Mouse (Mus musculus): ENCODE data around the gene Ngrn. TPM values are rescaled to one million over a fixed set of nuclear protein-coding genes. Genes with fewer than 3 reads are reported as not detected.

Gene Ngrn
- polyA plus RNA-seq, 1 experiment from 2014 or later: 40.8 TPM

GRCm38 (mm10) chr7:80280998-80281397 is 20.0 kb downstream of the Ngrn start:
- H3K9ac ChIP-seq (replicated peaks; ENCODE audit: low read depth): no peak overlapping the region
- 92% methylated on average over 2 of the region's 2 CpGs for WGBS
- no peaks in the 10 kb centered on the region for H3K4me1 ChIP-seq (ENCODE audit: insufficient read depth, low read depth, low read length)
- no peak overlapping the region for H3K4me3 ChIP-seq (ENCODE audit: low read depth, low read length)
- no peak overlapping the region for H3K27ac ChIP-seq (ENCODE audit: low read length)
- no peaks in the 10 kb centered on the region for H3K27me3 ChIP-seq (replicated peaks; ENCODE audit: insufficient read depth, low read length)
- no peak for DNase-seq (ENCODE audit: low spot score)
- H3K4me2 ChIP-seq (replicated peaks; ENCODE audit: low read depth, low read length): no peak overlapping the region
- no peaks in the 10 kb centered on the region for H3K9me3 ChIP-seq (ENCODE audit: low read length)
- TF ChIP-seq CTCF (IDR thresholded peaks at IDR 0.05): peak; percentile 37
- no peak for TF ChIP-seq EP300 (IDR thresholded peaks at IDR 0.05)
- peaks cover 18% of the 10 kb centered on the region; the same call in 1 of the 2 replicates for H3K36me3 ChIP-seq (ENCODE audit: insufficient read depth, low read length)
- ATAC-seq: no peak

GRCm38 (mm10) chr7:80281646-80282045 is 20.6 kb downstream of the Ngrn start:
- H3K4me1 ChIP-seq (ENCODE audit: insufficient read depth, low read depth, low read length): no peaks in the 10 kb centered on the region
- H3K4me3 ChIP-seq (ENCODE audit: low read depth, low read length): no peak overlapping the region
- no peak overlapping the region for H3K4me2 ChIP-seq (replicated peaks; ENCODE audit: low read depth, low read length)
- H3K27ac ChIP-seq (ENCODE audit: low read length): no peak overlapping the region
- DNase-seq (ENCODE audit: low spot score) (no peak), ATAC-seq (no peak)
- H3K36me3 ChIP-seq (ENCODE audit: insufficient read depth, low read length): peaks cover 12% of the 10 kb centered on the region; the same call in 1 of the 2 replicates
- no peaks in the 10 kb centered on the region for H3K9me3 ChIP-seq (ENCODE audit: low read length)
- WGBS: 83% methylated on average over 3 of the region's 3 CpGs
- H3K9ac ChIP-seq (replicated peaks; ENCODE audit: low read depth): no peak overlapping the region
- no peaks in the 10 kb centered on the region for H3K27me3 ChIP-seq (replicated peaks; ENCODE audit: insufficient read depth, low read length)
- TF ChIP-seq CTCF (IDR thresholded peaks at IDR 0.05) (no peak), EP300 (IDR thresholded peaks at IDR 0.05) (no peak)

GRCm38 (mm10) chr7:80283226-80283918 is 22.4 kb downstream of the Ngrn start:
- no peak overlapping the region for H3K9ac ChIP-seq (replicated peaks; ENCODE audit: low read depth)
- no peaks in the 10 kb centered on the region for H3K27me3 ChIP-seq (replicated peaks; ENCODE audit: insufficient read depth, low read length)
- no peaks in the 10 kb centered on the region for H3K4me1 ChIP-seq (ENCODE audit: insufficient read depth, low read depth, low read length)
- DNase-seq (ENCODE audit: low spot score) (no peak), ATAC-seq (no peak)
- TF ChIP-seq EP300 (IDR thresholded peaks at IDR 0.05) (no peak), CTCF (IDR thresholded peaks at IDR 0.05) (no peak)
- no peak overlapping the region for H3K4me3 ChIP-seq (ENCODE audit: low read depth, low read length)
- 94% methylated on average over 3 of the region's 3 CpGs for WGBS
- H3K27ac ChIP-seq (ENCODE audit: low read length): no peak overlapping the region
- no peak overlapping the region for H3K4me2 ChIP-seq (replicated peaks; ENCODE audit: low read depth, low read length)
- no peaks in the 10 kb centered on the region for H3K9me3 ChIP-seq (ENCODE audit: low read length)
- 0 out of 2 replicates have a peak, but pooled peaks cover 11% of the 10 kb centered on the region for H3K36me3 ChIP-seq (ENCODE audit: insufficient read depth, low read length)

GRCm38 (mm10) chr7:80284391-80284790 is 23.4 kb downstream of the Ngrn start:
- TF ChIP-seq CTCF (IDR thresholded peaks at IDR 0.05) (no peak), EP300 (IDR thresholded peaks at IDR 0.05) (no peak)
- Histone ChIP-seq H3K27me3 (replicated peaks; ENCODE audit: insufficient read depth, low read length) (no peaks in the 10 kb centered on the region), H3K36me3 (ENCODE audit: insufficient read depth, low read length) (0 out of 2 replicates have a peak, but pooled peaks cover 12% of the 10 kb centered on the region), H3K9me3 (ENCODE audit: low read length) (no peaks in the 10 kb centered on the region), H3K4me2 (replicated peaks; ENCODE audit: low read depth, low read length) (no peak overlapping the region), H3K9ac (replicated peaks; ENCODE audit: low read depth) (no peak overlapping the region), H3K27ac (ENCODE audit: low read length) (no peak overlapping the region), H3K4me1 (ENCODE audit: insufficient read depth, low read depth, low read length) (no peaks in the 10 kb centered on the region), H3K4me3 (ENCODE audit: low read depth, low read length) (no peak overlapping the region)
- ATAC-seq (peak; percentile 77), DNase-seq (ENCODE audit: low spot score) (peak; percentile 77)
- WGBS: 59% methylated on average over 5 of the region's 5 CpGs

GRCm38 (mm10) chr7:80285725-80286124 is 24.7 kb downstream of the Ngrn start:
- 0 out of 2 replicates have a peak, but pooled peaks cover 12% of the 10 kb centered on the region for H3K36me3 ChIP-seq (ENCODE audit: insufficient read depth, low read length)
- ATAC-seq: no peak
- H3K9ac ChIP-seq (replicated peaks; ENCODE audit: low read depth): no peak overlapping the region
- no peak for DNase-seq (ENCODE audit: low spot score)
- no peaks in the 10 kb centered on the region for H3K27me3 ChIP-seq (replicated peaks; ENCODE audit: insufficient read depth, low read length)
- H3K4me2 ChIP-seq (replicated peaks; ENCODE audit: low read depth, low read length): no peak overlapping the region
- TF ChIP-seq CTCF (IDR thresholded peaks at IDR 0.05) (no peak), EP300 (IDR thresholded peaks at IDR 0.05) (no peak)
- H3K4me3 ChIP-seq (ENCODE audit: low read depth, low read length): no peak overlapping the region
- 94% methylated on average over 6 of the region's 6 CpGs for WGBS
- H3K9me3 ChIP-seq (ENCODE audit: low read length): no peaks in the 10 kb centered on the region
- no peaks in the 10 kb centered on the region for H3K4me1 ChIP-seq (ENCODE audit: insufficient read depth, low read depth, low read length)
- H3K27ac ChIP-seq (ENCODE audit: low read length): no peak overlapping the region

GRCm38 (mm10) chr7:80287736-80288135 is 26.7 kb downstream of the Ngrn start:
- DNase-seq (ENCODE audit: low spot score): no peak
- Histone ChIP-seq H3K4me1 (ENCODE audit: insufficient read depth, low read depth, low read length) (no peaks in the 10 kb centered on the region), H3K4me2 (replicated peaks; ENCODE audit: low read depth, low read length) (no peak overlapping the region), H3K27ac (ENCODE audit: low read length) (no peak overlapping the region), H3K9ac (replicated peaks; ENCODE audit: low read depth) (no peak overlapping the region), H3K27me3 (replicated peaks; ENCODE audit: insufficient read depth, low read length) (no peaks in the 10 kb centered on the region), H3K36me3 (ENCODE audit: insufficient read depth, low read length) (0 out of 2 replicates have a peak, but pooled peaks cover 12% of the 10 kb centered on the region), H3K4me3 (ENCODE audit: low read depth, low read length) (no peak overlapping the region), H3K9me3 (ENCODE audit: low read length) (no peaks in the 10 kb centered on the region)
- TF ChIP-seq CTCF (IDR thresholded peaks at IDR 0.05) (no peak), EP300 (IDR thresholded peaks at IDR 0.05) (no peak)
- 82% methylated on average over 10 of the region's 10 CpGs for WGBS
- ATAC-seq: no peak

Measured in lung, postnatal 0 days (tissue).